Mouse (Mus musculus): ENCODE results near the gene Tlr9. TPM values are rescaled to one million over a fixed set of nuclear protein-coding genes. Genes with fewer than 3 reads are reported as not detected.
A peak's percentile ranks its signal among the peaks of the same experiment; 100 is the strongest.

Gene Tlr9
- total RNA-seq, 2 experiments from 2014 or later, result 0.46 to 1.7 TPM

GRCm38 (mm10) chr9:106262075-106262474 lies 39.7 kb downstream of the Tlr9 start:
- no peak for ATAC-seq (replicated peaks; ENCODE audit: poor library complexity, severe bottlenecking)

- ATAC-seq (replicated peaks; ENCODE audit: poor library complexity, severe bottlenecking), result no peak
Observed at GRCm38 (mm10) chr9:106263381-106263924, 41.1 kb downstream of the Tlr9 start.

DNA sequence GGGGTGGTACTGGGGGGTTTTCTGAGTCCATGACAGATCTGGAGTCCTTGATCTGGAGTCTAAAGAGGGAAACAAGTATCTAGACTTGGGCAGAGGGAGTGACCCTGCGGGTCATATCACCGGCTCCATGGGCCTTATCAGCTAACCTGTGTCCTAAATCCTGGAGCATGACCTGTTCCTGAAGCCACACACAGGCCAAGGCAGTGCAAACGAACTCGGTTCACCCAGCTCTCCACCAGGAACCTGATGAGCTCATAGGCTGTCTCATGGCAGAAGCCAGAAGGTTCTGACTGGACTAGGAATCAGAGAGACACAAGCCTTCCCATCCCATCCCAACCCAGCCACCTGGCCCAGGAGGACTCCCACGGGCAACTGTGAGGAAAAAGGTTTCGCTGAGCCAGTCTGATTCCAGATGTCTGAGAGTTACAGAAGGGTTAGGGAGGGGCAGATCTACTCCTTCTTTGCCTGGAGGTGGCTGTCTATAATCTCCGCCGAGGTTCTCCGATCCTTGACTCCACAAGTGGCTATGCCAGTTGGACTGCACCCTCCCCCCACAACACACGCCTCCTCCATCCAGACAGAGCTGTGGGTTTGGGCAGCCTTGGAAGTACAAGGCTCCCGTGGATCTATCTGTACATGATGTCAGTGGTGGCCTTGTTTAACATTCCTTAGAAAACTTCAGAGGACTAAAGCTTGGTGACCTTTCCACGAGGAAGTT lies 43.1 kb downstream of the Tlr9 start:
- ATAC-seq (replicated peaks; ENCODE audit: poor library complexity, severe bottlenecking), result no peak

- ATAC-seq (replicated peaks; ENCODE audit: poor library complexity, severe bottlenecking), result no peak
Observed at GRCm38 (mm10) chr9:106266936-106267657, 44.7 kb downstream of the Tlr9 start.

DNA sequence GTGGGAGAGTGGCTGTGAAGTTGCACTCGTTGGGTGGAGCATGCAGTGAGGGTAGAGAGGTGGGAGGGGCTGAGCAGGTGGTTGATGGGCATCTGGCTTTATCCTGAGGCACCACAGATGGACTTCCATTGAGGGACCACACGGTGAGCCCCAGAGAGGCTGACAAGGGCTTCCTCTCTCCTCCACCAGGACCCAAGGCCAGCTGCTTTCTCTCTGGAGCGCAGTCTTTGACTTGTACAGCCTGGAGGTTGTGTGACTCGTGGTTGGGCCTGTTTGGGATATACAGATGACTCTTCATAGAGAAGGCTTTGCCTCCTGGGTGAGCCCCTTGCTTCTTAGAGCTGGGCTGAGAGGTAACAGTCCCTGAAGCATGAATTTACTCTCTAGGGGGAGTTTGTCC lies 46.0 kb downstream of the Tlr9 start:
- ATAC-seq (replicated peaks; ENCODE audit: poor library complexity, severe bottlenecking), result peak; percentile 6; the same call in 1 of the 2 replicates

GRCm38 (mm10) chr9:106269076-106269788 lies 46.8 kb downstream of the Tlr9 start:
- ATAC-seq (replicated peaks; ENCODE audit: poor library complexity, severe bottlenecking), result 0 out of 2 replicates have a peak, but pooled peaks have one; percentile 9

DNA sequence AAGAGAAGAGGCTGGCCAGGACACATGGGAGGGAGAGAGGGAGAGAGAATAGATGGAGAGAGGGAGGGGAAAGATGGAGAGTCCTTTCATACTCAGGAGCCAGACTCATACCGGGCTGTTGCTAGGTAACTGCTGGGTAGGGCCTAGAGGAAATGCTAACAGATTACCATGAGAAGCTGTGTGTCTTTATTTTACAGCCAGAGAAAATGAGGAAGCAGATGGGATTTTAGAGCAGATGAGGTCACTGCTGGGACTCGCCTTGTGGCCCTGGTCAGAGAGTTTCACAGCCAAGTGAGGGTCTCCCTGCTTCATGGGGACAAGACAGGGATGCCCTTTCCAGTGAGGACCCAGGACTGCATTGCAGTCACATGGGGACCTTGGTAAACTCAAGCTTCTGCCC lies 47.5 kb downstream of the Tlr9 start:
- peak; percentile 82 for ATAC-seq (replicated peaks; ENCODE audit: poor library complexity, severe bottlenecking)

GRCm38 (mm10) chr9:106270656-106271055 lies 48.3 kb downstream of the Tlr9 start:
- no peak for ATAC-seq (replicated peaks; ENCODE audit: poor library complexity, severe bottlenecking)

DNA sequence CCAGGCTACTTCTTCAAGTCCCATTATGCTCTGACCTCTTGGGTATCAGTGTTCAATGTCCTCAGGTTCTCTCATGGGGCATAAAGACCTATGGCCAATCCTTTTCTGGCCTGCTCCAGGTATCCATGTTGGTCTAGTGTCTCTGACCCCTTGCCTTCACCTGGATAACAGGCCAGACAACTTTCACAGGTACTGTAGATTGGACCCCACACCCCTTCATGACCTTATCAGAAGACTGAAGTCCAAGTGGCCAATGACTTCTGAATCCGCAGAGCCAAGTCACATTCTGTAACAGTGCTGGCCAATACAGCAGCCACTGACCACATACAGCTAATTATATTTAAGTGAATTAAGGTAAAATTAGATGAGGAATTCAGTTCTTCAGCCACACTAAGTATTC lies 49.9 kb downstream of the Tlr9 start:
- ATAC-seq (replicated peaks; ENCODE audit: poor library complexity, severe bottlenecking), result no peak

- no peak for ATAC-seq (replicated peaks; ENCODE audit: poor library complexity, severe bottlenecking)
Observed at GRCm38 (mm10) chr9:106273276-106273675, 50.9 kb downstream of the Tlr9 start.

- no peak for ATAC-seq (replicated peaks; ENCODE audit: poor library complexity, severe bottlenecking)
Observed at GRCm38 (mm10) chr9:106273791-106274190, 51.4 kb downstream of the Tlr9 start.

DNA sequence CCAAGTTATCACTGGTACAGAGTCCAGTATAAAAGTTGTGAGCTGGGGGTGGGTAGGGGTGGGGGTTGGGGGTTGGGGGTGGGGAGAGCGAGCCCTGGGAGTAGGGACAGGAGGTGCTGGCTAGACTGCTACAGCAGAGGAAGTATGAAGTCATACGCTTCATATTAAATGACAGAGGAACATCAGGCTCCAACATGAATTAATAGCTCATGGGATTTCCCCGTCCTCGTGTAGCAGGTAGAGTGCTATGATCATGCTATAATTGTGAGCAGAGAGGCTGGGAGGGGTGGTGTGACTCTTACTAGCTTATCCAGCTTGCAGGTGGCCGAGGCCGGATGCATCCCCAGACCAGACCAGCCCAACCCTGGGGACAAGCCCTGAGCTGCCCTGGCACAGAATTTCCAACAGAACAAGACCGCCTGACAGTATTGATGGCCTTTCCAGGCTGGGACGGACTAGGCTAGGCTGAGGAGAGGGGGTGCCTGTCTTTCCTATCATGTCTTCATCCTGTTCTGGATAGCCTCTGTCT lies 52.3 kb downstream of the Tlr9 start:
- ATAC-seq (replicated peaks; ENCODE audit: poor library complexity, severe bottlenecking), result no peak

- ATAC-seq (replicated peaks; ENCODE audit: poor library complexity, severe bottlenecking), result peak; percentile 30; the same call in 1 of the 2 replicates
Observed at GRCm38 (mm10) chr9:106275806-106276205, 53.4 kb downstream of the Tlr9 start.

Other genes with a start within 250 kb of the Tlr9 start
- gene Col6a4, start 125.8 kb upstream of the Tlr9 start, total RNA-seq (2014; fragmentation: Nextera tagmentation), result not detected in 2 replicates
- gene Col6a4, start 125.8 kb upstream of the Tlr9 start, total RNA-seq (2017), result not detected in 2 replicates
- gene Glyctk, start 64.5 kb upstream of the Tlr9 start, total RNA-seq (2014; fragmentation: Nextera tagmentation), result 0.26 TPM in 1 of 2 replicates, not detected in the other
- gene Glyctk, start 64.5 kb upstream of the Tlr9 start, total RNA-seq (2017), result 0.56 and 2.6 TPM in 2 replicates
- gene Wdr82, start 51.7 kb upstream of the Tlr9 start, total RNA-seq (2014; fragmentation: Nextera tagmentation), result 59.4 and 68.2 TPM in 2 replicates
- 68.6 and 86.0 TPM in 2 replicates for gene Wdr82, start 51.7 kb upstream of the Tlr9 start, total RNA-seq (2017)
- 34.1 and 42.6 TPM in 2 replicates for gene Ppm1m, start 22.9 kb upstream of the Tlr9 start, total RNA-seq (2014; fragmentation: Nextera tagmentation)
- 12.5 and 23.4 TPM in 2 replicates for gene Ppm1m, start 22.9 kb upstream of the Tlr9 start, total RNA-seq (2017)
- gene Twf2, start 19.5 kb upstream of the Tlr9 start, total RNA-seq (2014; fragmentation: Nextera tagmentation), result 79.7 and 84.8 TPM in 2 replicates
- 81.4 and 87.5 TPM in 2 replicates for gene Twf2, start 19.5 kb upstream of the Tlr9 start, total RNA-seq (2017)
- 613 and 665 TPM in 2 replicates for gene Alas1, start 26.1 kb downstream of the Tlr9 start, total RNA-seq (2014; fragmentation: Nextera tagmentation)
- 822 and 987 TPM in 2 replicates for gene Alas1, start 26.1 kb downstream of the Tlr9 start, total RNA-seq (2017)
- gene Poc1a, start 58.5 kb downstream of the Tlr9 start, total RNA-seq (2014; fragmentation: Nextera tagmentation), result 42.4 and 49.8 TPM in 2 replicates
- gene Poc1a, start 58.5 kb downstream of the Tlr9 start, total RNA-seq (2017), result 20.4 and 30.3 TPM in 2 replicates
- 44.7 and 46.2 TPM in 2 replicates for gene Dusp7, start 146.0 kb downstream of the Tlr9 start, total RNA-seq (2014; fragmentation: Nextera tagmentation)
- gene Dusp7, start 146.0 kb downstream of the Tlr9 start, total RNA-seq (2017), result 13.0 and 14.0 TPM in 2 replicates
- gene Rpl29, start 206.9 kb downstream of the Tlr9 start, total RNA-seq (2014; fragmentation: Nextera tagmentation), result 2,290 and 2,982 TPM in 2 replicates
- gene Rpl29, start 206.9 kb downstream of the Tlr9 start, total RNA-seq (2017), result 1,520 and 1,547 TPM in 2 replicates
- 35.0 and 41.7 TPM in 2 replicates for gene Acy1, start 215.7 kb downstream of the Tlr9 start, total RNA-seq (2014; fragmentation: Nextera tagmentation)
- gene Acy1, start 215.7 kb downstream of the Tlr9 start, total RNA-seq (2017), result 34.2 and 54.3 TPM in 2 replicates
- 17.5 and 26.1 TPM in 2 replicates for gene Abhd14b, start 224.9 kb downstream of the Tlr9 start, total RNA-seq (2014; fragmentation: Nextera tagmentation)
- 5.7 and 7.2 TPM in 2 replicates for gene Abhd14b, start 224.9 kb downstream of the Tlr9 start, total RNA-seq (2017)
- 50.3 and 57.3 TPM in 2 replicates for gene Abhd14a, start 225.1 kb downstream of the Tlr9 start, total RNA-seq (2014; fragmentation: Nextera tagmentation)
- 26.0 and 27.0 TPM in 2 replicates for gene Abhd14a, start 225.1 kb downstream of the Tlr9 start, total RNA-seq (2017)
- 4.5 TPM in 2 replicates for gene Pcbp4, start 230.7 kb downstream of the Tlr9 start, total RNA-seq (2014; fragmentation: Nextera tagmentation)
- 1.2 and 3.6 TPM in 2 replicates for gene Pcbp4, start 230.7 kb downstream of the Tlr9 start, total RNA-seq (2017)
- gene Gpr62, start 243.3 kb downstream of the Tlr9 start, total RNA-seq (2014; fragmentation: Nextera tagmentation), result not detected in 2 replicates
- not detected in 2 replicates for gene Gpr62, start 243.3 kb downstream of the Tlr9 start, total RNA-seq (2017)

Measured in granulocyte monocyte progenitor cell, adult 5-6 weeks (primary cell).